Mouse (Mus musculus): ENCODE measurements around the gene Dtymk.

DNA sequence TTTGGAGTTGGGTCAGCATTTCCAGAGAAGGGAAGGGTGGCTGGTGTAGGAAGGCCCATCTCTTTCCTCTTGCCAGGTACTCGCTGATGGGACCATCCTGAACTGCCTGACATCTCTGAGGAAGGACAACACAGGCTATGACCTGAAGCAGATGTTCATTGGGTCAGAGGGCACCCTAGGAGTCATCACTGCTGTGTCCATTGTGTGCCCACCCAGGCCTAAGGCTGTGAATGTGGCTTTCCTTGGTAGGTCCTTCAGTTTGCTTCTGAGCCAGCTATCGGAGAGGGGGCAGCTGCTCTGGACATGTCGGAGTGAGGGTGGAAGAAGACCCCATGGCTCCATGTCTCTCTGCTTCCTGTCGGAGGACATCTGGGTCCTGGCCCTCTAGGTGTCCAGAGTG is 33.5 kb upstream of the Dtymk start:
- TF ChIP-seq CTCF (IDR thresholded peaks at IDR 0.05; ENCODE audit: borderline replicate concordance, insufficient read depth, low read depth, low read length), result no peak
- no peak for TF ChIP-seq POLR2A (IDR thresholded peaks at IDR 0.05; ENCODE audit: borderline replicate concordance, insufficient read depth, low read length)
